Mouse (Mus musculus) kidney, embryonic 14.5 days (tissue): ENCODE measurements at regions not wholly inside any gene's neighbourhood (a gene's known extent, or its start where the extent isn't known, plus 50 kb on each side); places are given as distances from the start of the nearest gene placed in this dataset.

Experiments
- ATAC-seq: fragments of 200-750 bp; cut with Nextera tagmentation; 2 replicates; pipeline ENCODE4 v1.8.0; 2017; ENCODE audit warnings: moderate number of reproducible peaks, mild to moderate bottlenecking, moderate TSS enrichment, moderate library complexity; ENCODE audit not compliant: low FRiP score, low TSS enrichment
- H3K27ac ChIP-seq: fragments of 300-500 bp; sonication (generic); 2 replicates; pipeline ENCODE4 v1.5.1; 2014; ENCODE audit warnings: low read depth, mild to moderate bottlenecking, low read length, moderate library complexity, mixed read lengths
- H3K27me3 ChIP-seq: fragments of 300-500 bp; sonication (generic); 2 replicates; pipeline ENCODE4 v1.6.1; 2014; ENCODE audit warnings: mild to moderate bottlenecking, low read length; ENCODE audit not compliant: control insufficient read depth, insufficient read depth
- H3K36me3 ChIP-seq: fragments of 300-500 bp; sonication (generic); 2 replicates; pipeline ENCODE4 v1.6.1; 2014; ENCODE audit warnings: low read length, mixed read lengths; ENCODE audit not compliant: control insufficient read depth, insufficient read depth
- H3K4me1 ChIP-seq: fragments of 300-500 bp; sonication (generic); 2 replicates; pipeline ENCODE4 v1.6.1; 2014; ENCODE audit warnings: low read length, mixed read lengths; ENCODE audit not compliant: control insufficient read depth, insufficient read depth
- H3K4me2 ChIP-seq: fragments of 300-500 bp; sonication (generic); replicated peaks from 2 replicates; pipeline ENCODE4 v1.6.1; 2014; ENCODE audit warnings: low read depth, mild to moderate bottlenecking, low read length
- H3K4me3 ChIP-seq: fragments of 300-500 bp; sonication (generic); 2 replicates; pipeline ENCODE4 v1.5.1; 2014; ENCODE audit warnings: mild to moderate bottlenecking, low read length
- H3K9ac ChIP-seq: fragments of 300-500 bp; sonication (generic); 2 replicates; pipeline ENCODE4 v1.6.1; 2014; ENCODE audit warnings: low read depth, mild to moderate bottlenecking, low read length, moderate library complexity
- H3K9me3 ChIP-seq: fragments of 300-500 bp; sonication (generic); 2 replicates; pipeline ENCODE4 v1.6.1; 2016; ENCODE audit warnings: low read length; ENCODE audit not compliant: control insufficient read depth
- WGBS: fragments of 180-500 bp; shearing (Covaris S2); extraction: QIAGEN DNeasy Blood & Tissue Kit; methylation state at CpG from one replicate; pipeline ENCODE4 v1.1.7; 2014; 5-methylcytosine and 5-hydroxymethylcytosine counted together

DNA sequence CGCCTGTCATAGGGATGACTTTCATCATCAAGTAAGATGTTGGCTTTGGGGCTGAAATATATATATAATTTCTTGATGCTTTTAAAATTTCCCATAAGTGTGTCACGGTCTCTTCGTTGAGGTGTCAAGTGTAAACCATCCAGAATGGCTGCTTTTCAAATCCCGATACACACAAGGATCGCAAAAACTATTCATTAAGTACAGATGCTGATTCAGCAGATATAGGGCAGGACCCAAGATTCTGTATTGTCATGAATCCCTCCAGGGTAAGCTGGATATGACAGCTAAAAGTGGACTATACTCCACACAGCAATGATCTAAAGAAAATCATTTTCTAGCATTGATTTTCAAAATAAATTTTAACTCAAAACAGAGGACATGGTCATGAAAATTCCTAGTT lies 83.1 kb upstream of the Arid2 start:
- WGBS, result 95% methylated on average over 5 of the region's 5 CpGs
- Histone ChIP-seq H3K27ac (no peak overlapping the region), H3K4me3 (no peak overlapping the region), H3K9ac (no peak overlapping the region), H3K9me3 (no peaks in the 10 kb centered on the region), H3K4me2 (no peak overlapping the region), H3K36me3 (no peaks in the 10 kb centered on the region), H3K27me3 (no peaks in the 10 kb centered on the region), H3K4me1 (no peaks in the 10 kb centered on the region)
- no peak for ATAC-seq

DNA sequence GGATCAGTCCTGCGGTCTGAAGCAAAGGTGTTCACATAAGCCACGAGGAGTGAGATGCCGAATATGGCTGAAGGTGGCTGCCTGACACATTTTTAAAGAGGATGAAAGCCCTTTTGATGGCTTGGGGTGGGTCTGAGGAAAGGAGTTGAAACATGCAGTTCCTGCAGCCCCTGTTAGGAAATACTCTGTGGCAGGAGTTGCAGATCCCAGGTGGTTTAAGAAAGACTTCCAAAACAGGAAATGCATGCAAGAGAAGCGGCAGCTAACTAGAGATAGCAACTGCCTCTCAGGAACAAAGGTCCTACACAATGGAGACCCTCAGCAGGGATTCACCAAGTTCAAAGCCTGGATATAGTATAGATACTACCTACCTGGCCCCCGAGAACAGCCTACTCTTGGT lies 82.7 kb upstream of the Arid2 start:
- Histone ChIP-seq H3K4me1 (no peaks in the 10 kb centered on the region), H3K9me3 (no peaks in the 10 kb centered on the region), H3K27ac (no peak overlapping the region), H3K9ac (no peak overlapping the region), H3K4me2 (no peak overlapping the region), H3K27me3 (no peaks in the 10 kb centered on the region), H3K4me3 (no peak overlapping the region), H3K36me3 (no peaks in the 10 kb centered on the region)
- ATAC-seq, result no peak
- WGBS, result 84% methylated on average over 5 of the region's 5 CpGs

GRCm38 (mm10) chr15:96210721-96211400 lies 76.5 kb upstream of the Arid2 start:
- Histone ChIP-seq H3K9ac (no peak overlapping the region), H3K9me3 (no peaks in the 10 kb centered on the region), H3K4me2 (no peak overlapping the region), H3K4me3 (no peak overlapping the region), H3K27me3 (no peaks in the 10 kb centered on the region), H3K27ac (no peak overlapping the region), H3K36me3 (no peaks in the 10 kb centered on the region), H3K4me1 (no peaks in the 10 kb centered on the region)
- 84% methylated on average over 11 of the region's 11 CpGs for whole genome bisulfite sequencing
- no peak for ATAC-seq

DNA sequence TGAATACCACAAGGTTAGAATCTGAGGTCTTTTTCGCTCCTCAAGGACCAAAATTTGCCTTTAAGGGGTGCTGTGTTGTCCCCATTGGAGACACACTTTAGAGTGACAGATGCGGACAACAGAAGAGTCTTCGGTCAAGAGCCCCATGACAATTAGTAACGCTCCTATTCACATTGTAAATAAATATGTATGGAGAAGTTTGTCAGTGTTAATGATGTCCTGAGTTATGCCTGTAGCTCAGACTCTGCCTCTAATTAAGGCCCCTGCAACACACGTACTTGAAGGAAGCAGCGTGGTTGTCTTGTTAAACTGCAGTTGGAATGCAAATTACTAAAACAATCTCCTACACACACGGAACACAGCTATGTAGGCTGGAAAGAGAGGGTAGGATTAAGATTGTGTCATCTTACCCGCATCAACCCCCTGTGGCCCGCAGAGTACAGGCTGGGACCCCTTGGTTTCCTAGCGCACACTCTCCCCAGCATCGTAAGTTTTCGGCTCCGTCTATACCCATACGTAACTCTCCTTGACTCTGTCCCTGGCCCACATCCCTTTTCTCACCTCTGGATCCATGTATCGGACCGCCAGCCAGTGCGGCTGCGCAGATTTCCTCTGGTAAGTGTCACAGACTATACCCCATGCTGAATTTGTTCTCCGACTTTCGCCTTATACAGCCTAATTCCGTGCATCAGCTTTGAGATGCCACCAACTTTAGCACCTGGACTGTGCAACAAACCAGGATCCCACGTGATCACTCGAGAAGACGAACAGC lies 73.6 kb upstream of the Arid2 start:
- H3K27me3 ChIP-seq, result no peaks in the 10 kb centered on the region
- H3K4me1 ChIP-seq, result no peaks in the 10 kb centered on the region
- no peaks in the 10 kb centered on the region for H3K9me3 ChIP-seq
- H3K4me2 ChIP-seq, result no peak overlapping the region
- H3K4me3 ChIP-seq, result no peak overlapping the region
- no peak overlapping the region for H3K9ac ChIP-seq
- H3K27ac ChIP-seq, result no peak overlapping the region
- H3K36me3 ChIP-seq, result no peaks in the 10 kb centered on the region
- WGBS, result 88% methylated on average over 24 of the region's 24 CpGs
- no peak for ATAC-seq

- H3K27me3 ChIP-seq, result no peaks in the 10 kb centered on the region
- no peak for ATAC-seq
- H3K9me3 ChIP-seq, result no peaks in the 10 kb centered on the region
- H3K4me1 ChIP-seq, result no peaks in the 10 kb centered on the region
- WGBS, result 95% methylated on average over 15 of the region's 15 CpGs
- no peak overlapping the region for H3K27ac ChIP-seq
- no peak overlapping the region for H3K4me2 ChIP-seq
- H3K4me3 ChIP-seq, result no peak overlapping the region
- no peak overlapping the region for H3K9ac ChIP-seq
- H3K36me3 ChIP-seq, result no peaks in the 10 kb centered on the region
These were observed 69.4 kb upstream of the Arid2 start for GRCm38 (mm10) chr15:96217896-96218295.

GRCm38 (mm10) chr15:96219746-96220145 lies 67.6 kb upstream of the Arid2 start:
- WGBS, result 90% methylated on average over 7 of the region's 7 CpGs
- no peaks in the 10 kb centered on the region for H3K36me3 ChIP-seq
- no peaks in the 10 kb centered on the region for H3K27me3 ChIP-seq
- no peak for ATAC-seq
- no peaks in the 10 kb centered on the region for H3K4me1 ChIP-seq
- no peaks in the 10 kb centered on the region for H3K9me3 ChIP-seq
- H3K4me2 ChIP-seq, result no peak overlapping the region
- no peak overlapping the region for H3K4me3 ChIP-seq
- no peak overlapping the region for H3K9ac ChIP-seq
- H3K27ac ChIP-seq, result no peak overlapping the region

DNA sequence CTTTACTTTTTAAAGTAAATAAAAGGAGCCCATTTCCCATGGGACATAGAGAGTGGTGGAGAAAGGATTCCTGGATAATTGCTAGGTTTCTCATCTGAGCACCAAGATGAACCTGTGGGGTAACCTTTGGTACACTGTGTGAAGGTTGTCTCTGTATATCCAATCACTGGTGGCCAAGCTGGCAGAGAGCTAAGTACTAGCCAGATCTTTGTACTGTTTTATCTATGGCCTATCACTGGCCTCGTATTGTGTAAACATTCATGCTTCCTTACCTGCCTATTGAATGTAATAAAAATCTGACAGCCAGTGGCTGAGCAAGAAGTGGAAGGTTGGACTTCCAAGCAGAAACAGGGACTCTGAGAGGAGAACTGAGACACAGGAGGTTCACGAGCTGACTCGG lies 55.3 kb upstream of the Arid2 start:
- Histone ChIP-seq H3K9me3 (no peaks in the 10 kb centered on the region), H3K36me3 (no peaks in the 10 kb centered on the region), H3K9ac (no peak overlapping the region), H3K4me3 (no peak overlapping the region), H3K27ac (no peak overlapping the region), H3K4me1 (no peaks in the 10 kb centered on the region), H3K4me2 (no peak overlapping the region), H3K27me3 (no peaks in the 10 kb centered on the region)
- no peak for ATAC-seq
- WGBS, result 85% methylated on average over 3 of the region's 3 CpGs

DNA sequence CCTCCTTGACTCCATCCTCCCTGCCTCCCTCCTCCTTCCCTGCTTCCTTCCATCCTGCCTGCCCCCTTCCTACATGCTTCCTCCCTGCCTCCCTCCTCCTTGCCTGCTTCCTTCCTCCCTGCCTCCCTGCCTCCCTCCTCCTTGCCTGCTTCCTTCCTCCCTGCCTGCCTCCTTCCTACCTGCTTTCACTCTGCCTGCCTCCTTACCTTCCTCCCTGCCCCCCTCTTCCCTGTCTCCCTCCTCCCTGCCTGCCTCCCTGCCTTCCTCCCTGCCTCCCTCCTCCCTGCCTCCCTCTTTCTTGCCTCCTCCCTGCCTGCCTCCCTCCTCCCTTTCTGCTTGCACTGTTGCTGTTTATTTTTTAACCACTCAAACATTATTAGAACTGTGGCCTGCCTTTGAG lies 54.2 kb upstream of the Arid2 start:
- H3K9ac ChIP-seq, result no peak overlapping the region
- H3K36me3 ChIP-seq, result no peaks in the 10 kb centered on the region
- no peaks in the 10 kb centered on the region for H3K4me1 ChIP-seq
- H3K4me3 ChIP-seq, result no peak overlapping the region
- no peak overlapping the region for H3K27ac ChIP-seq
- no peak for ATAC-seq
- H3K27me3 ChIP-seq, result no peaks in the 10 kb centered on the region
- H3K9me3 ChIP-seq, result no peaks in the 10 kb centered on the region
- no peak overlapping the region for H3K4me2 ChIP-seq

DNA sequence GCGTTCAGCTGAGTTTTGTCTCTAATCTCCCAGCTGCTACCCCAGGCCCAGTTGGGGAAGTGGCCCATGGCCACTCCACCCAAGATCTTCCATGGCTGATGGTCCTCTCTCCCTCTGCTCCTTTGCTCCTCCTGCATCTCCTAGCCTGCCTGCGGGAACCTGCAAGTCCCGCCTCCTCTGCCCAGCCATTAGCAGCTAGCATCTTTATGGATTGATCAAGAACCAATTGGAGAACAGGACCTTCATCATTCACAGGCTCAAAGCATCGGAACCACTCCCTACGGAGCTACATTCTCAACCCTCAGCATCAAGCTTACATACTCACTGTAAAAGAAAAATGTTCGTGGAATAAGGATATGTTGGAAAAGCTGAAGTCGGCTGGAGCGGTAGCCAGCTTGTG lies 52.5 kb upstream of the Arid2 start:
- no peaks in the 10 kb centered on the region for H3K4me1 ChIP-seq
- H3K9me3 ChIP-seq, result no peaks in the 10 kb centered on the region
- no peak for ATAC-seq
- WGBS, result 63% methylated on average over 8 of the region's 8 CpGs
- no peak overlapping the region for H3K4me3 ChIP-seq
- H3K36me3 ChIP-seq, result no peaks in the 10 kb centered on the region
- H3K27me3 ChIP-seq, result no peaks in the 10 kb centered on the region
- H3K27ac ChIP-seq, result no peak overlapping the region
- H3K9ac ChIP-seq, result no peak overlapping the region
- no peak overlapping the region for H3K4me2 ChIP-seq
